Mouse (Mus musculus): Measurements from ENCODE around the gene Rab3b.

GRCm38 (mm10) chr4:108990032-108990431, 111.2 kb downstream of the Rab3b start:
- TF ChIP-seq POLR2A (IDR thresholded peaks at IDR 0.05; ENCODE audit: insufficient read length, low read depth) (no peak), POLR2AphosphoS2 (IDR thresholded peaks at IDR 0.05; ENCODE audit: insufficient read length, low read depth) (no peak), MAX (IDR thresholded peaks at IDR 0.05; ENCODE audit: low read depth) (no peak), TCF3 (IDR thresholded peaks at IDR 0.05; ENCODE audit: insufficient read length, low read depth) (no peak), MYOD1 (IDR thresholded peaks at IDR 0.05; ENCODE audit: control insufficient read depth in 1 of 3, insufficient read length in 2 of 3, low read depth in 2 of 3) (no peak), CEBPB (IDR thresholded peaks at IDR 0.05; ENCODE audit: insufficient read depth, poor library complexity, severe bottlenecking) (no peak)
